Mouse (Mus musculus) testis, adult 2 months (tissue): Measurements from ENCODE around the gene Ucn. TPM values are rescaled to one million over a fixed set of nuclear protein-coding genes. Genes with fewer than 3 reads are reported as not detected.
A peak's percentile ranks its signal among the peaks of the same experiment; 100 is the strongest.

Source experiments
- H3K27ac ChIP-seq: fragments of 200-500 bp; 2 replicates; pipeline ENCODE4 v1.5.1; 2012; ENCODE audit warnings: low read depth, low read length; ENCODE audit not compliant: control insufficient read depth, insufficient read depth
- H3K27me3 ChIP-seq: fragments of 200-500 bp; 2 replicates; pipeline ENCODE4 v1.6.1; 2012; ENCODE audit warnings: mild to moderate bottlenecking, low read length, moderate library complexity; ENCODE audit not compliant: control insufficient read depth, insufficient read depth
- H3K36me3 ChIP-seq: fragments of 200-500 bp; 2 replicates; pipeline ENCODE4 v1.6.1; 2012; ENCODE audit warnings: mild to moderate bottlenecking, low read length; ENCODE audit not compliant: control insufficient read depth, insufficient read depth
- H3K4me1 ChIP-seq: fragments of 200-500 bp; 2 replicates; pipeline ENCODE4 v1.6.1; 2012; ENCODE audit warnings: low read length; ENCODE audit not compliant: control insufficient read depth, insufficient read depth
- H3K4me3 ChIP-seq: fragments of 200-500 bp; 2 replicates; pipeline ENCODE4 v1.5.1; 2012; ENCODE audit warnings: low read depth, mild to moderate bottlenecking, low read length, moderate library complexity, mixed read lengths; ENCODE audit not compliant: control insufficient read depth
- CTCF ChIP-seq: fragments of 200-500 bp; IDR thresholded peaks from 2 replicates; pipeline ENCODE4 v1.5.1; 2012; ENCODE audit warnings: low read depth, mild to moderate bottlenecking, inconsistent platforms, low read length, moderate library complexity; ENCODE audit not compliant: control insufficient read depth, insufficient read depth, insufficient replicate concordance
- POLR2A ChIP-seq: fragments of 200-500 bp; IDR thresholded peaks from 2 replicates; pipeline ENCODE4 v1.6.1; 2012; ENCODE audit warnings: low read depth, mild to moderate bottlenecking, inconsistent platforms, low read length, moderate library complexity; ENCODE audit not compliant: control insufficient read depth
- polyA plus RNA-seq: library from polyadenylated mRNA; depleted of rRNA; stranded (reverse); fragments of >200 nt; gene quantifications from 2 replicates; pipeline ENCODE4 v1.2.3, GENCODE M21; 2012; rRNA removed

Ucn gene
- polyA plus RNA-seq: 0.57 and 1.4 TPM in 2 replicates

DNA sequence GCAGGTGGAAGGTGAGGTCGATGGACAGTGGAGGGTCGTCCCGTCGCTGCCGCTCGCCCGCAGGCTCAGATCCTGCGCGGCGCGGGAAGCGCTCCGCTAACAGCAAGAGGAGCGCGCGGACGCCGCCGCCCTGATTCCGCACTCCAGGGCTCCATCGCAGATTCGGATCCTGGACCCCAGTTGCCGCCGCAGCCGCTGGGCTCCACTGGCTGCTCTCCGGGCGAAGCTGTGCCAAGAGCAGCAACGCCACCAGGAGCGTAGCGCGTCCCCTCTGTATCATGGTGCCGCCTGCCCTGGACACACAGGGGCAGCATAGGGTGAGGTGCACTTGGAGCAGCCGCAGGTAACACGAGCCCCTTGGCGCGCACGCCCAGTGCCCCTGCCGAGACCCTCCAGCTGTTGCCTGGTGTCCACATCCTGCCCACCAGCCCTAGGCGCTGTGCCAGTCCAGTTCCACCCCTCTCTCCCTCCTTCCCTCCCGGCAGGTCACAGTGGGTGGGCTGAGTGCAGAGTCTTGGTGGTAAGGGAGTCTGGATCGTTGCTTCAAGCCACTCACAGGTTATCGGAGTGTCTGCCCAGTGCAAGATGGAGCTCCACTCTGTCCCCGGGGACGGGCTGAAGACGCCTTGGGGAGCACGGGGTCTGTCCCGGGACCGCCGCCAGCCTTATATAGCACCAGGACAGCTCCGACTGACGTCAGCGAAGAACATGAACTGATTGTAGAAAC lies at the start of gene Ucn:
Ucn (minus strand) TSS at position 589 of the 727 bp plus-strand sequence.
- Histone ChIP-seq H3K27ac (no peak within 1 kb of the TSS; the same call in 1 of the 2 replicates), H3K4me3 (peak within 1 kb of the TSS; percentile 82), H3K4me1 (peaks cover 23% of the 10 kb centered on the region), H3K36me3 (no peaks in the 10 kb centered on the region; the same call in 1 of the 2 replicates), H3K27me3 (no peaks in the 10 kb centered on the region; the same call in 1 of the 2 replicates)
- TF ChIP-seq CTCF (no peak), POLR2A (no peak)

DNA sequence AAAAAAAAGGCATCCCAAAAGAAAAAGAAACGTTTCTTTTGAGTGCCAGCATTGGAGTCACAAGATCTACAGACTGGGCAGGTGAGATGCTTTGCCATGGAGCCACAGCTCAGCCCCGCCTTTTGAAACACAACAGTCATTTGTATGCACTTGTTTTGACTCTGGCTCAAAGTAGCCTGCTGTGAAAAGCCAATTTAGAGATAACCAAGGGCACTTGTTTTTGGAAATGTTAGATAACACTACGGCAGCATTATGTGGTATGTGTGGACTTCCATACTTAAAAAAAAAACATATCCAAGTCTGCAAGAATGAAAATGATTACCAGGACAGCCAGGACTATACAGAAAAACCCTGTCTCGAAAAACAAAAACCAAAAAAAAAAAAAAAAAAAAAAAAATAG lies 45.0 kb upstream of the Ucn start:
- H3K27ac ChIP-seq: no peak overlapping the region
- H3K4me1 ChIP-seq: no peaks in the 10 kb centered on the region
- no peak for TF ChIP-seq CTCF
- TF ChIP-seq POLR2A: no peak
- no peak overlapping the region for H3K4me3 ChIP-seq
- H3K27me3 ChIP-seq: no peaks in the 10 kb centered on the region
- no peaks in the 10 kb centered on the region for H3K36me3 ChIP-seq

GRCm38 (mm10) chr5:31181183-31181770 lies 42.6 kb upstream of the Ucn start:
- TF ChIP-seq CTCF: no peak
- no peak for TF ChIP-seq POLR2A
- Histone ChIP-seq H3K36me3 (no peaks in the 10 kb centered on the region), H3K27me3 (no peaks in the 10 kb centered on the region), H3K4me3 (no peak overlapping the region), H3K27ac (no peak overlapping the region), H3K4me1 (no peaks in the 10 kb centered on the region)

- Histone ChIP-seq H3K4me1 (no peaks in the 10 kb centered on the region), H3K4me3 (peak within 1 kb of the TSS; percentile 90), H3K27me3 (no peaks in the 10 kb centered on the region), H3K36me3 (no peaks in the 10 kb centered on the region), H3K27ac (peak within 1 kb of the TSS; percentile 82)
- no peak for TF ChIP-seq CTCF
- peak; percentile 94 for TF ChIP-seq POLR2A
Measured at GRCm38 (mm10) chr5:31179766-31180630, 41.4 kb upstream of the Ucn start, which contains the start of the genes Gm29609 and Gtf3c2. TSS of gene Gm29609 (minus strand) at chr5:31179911. TSS of gene Gtf3c2 (minus strand) at chr5:31180144.

GRCm38 (mm10) chr5:31179301-31179765 lies 40.7 kb upstream of the Ucn start:
- no peak for TF ChIP-seq CTCF
- TF ChIP-seq POLR2A: no peak
- Histone ChIP-seq H3K27me3 (no peaks in the 10 kb centered on the region), H3K27ac (peak overlapping the region; percentile 82), H3K4me1 (no peaks in the 10 kb centered on the region; the same call in 1 of the 2 replicates), H3K4me3 (peak overlapping the region; percentile 90), H3K36me3 (peaks cover under 1% of the 10 kb centered on the region; the same call in 1 of the 2 replicates)

GRCm38 (mm10) chr5:31168630-31169029 lies 30.0 kb upstream of the Ucn start:
- TF ChIP-seq POLR2A (no peak), CTCF (no peak)
- Histone ChIP-seq H3K4me1 (no peaks in the 10 kb centered on the region), H3K27me3 (no peaks in the 10 kb centered on the region), H3K27ac (no peak overlapping the region), H3K4me3 (no peak overlapping the region), H3K36me3 (peaks cover 9% of the 10 kb centered on the region)

- Histone ChIP-seq H3K4me1 (no peaks in the 10 kb centered on the region), H3K27me3 (no peaks in the 10 kb centered on the region), H3K4me3 (no peak overlapping the region), H3K36me3 (peaks cover 7% of the 10 kb centered on the region), H3K27ac (no peak overlapping the region)
- TF ChIP-seq POLR2A: no peak
- no peak for TF ChIP-seq CTCF
Measured at GRCm38 (mm10) chr5:31164878-31165277, 26.2 kb upstream of the Ucn start.
